Mouse (Mus musculus): ENCODE results near the gene Dhrs9.
A peak's percentile ranks its signal among the peaks of the same experiment; 100 is the strongest.

Dhrs9 gene

DNA sequence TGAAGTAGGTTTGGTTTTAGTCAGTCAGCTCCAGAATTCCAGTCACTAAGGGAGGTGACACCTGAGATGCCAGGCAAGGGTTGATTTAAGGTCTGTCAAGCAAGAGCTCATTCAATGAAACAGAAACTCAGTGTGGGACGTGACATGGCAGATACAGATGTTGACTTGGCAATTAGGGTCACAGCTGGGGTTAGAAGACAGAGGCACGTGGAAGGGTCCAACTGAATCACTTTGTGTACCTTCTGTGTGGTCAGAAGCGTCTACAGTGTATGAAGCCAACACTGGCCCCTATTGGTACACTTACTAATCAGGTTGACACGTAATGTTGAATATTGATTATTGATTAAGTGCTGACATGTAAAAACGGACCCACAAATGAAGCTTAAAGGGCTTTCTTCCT is 44.6 kb downstream of the Dhrs9 start:
- DNase-seq = no peak

DNA sequence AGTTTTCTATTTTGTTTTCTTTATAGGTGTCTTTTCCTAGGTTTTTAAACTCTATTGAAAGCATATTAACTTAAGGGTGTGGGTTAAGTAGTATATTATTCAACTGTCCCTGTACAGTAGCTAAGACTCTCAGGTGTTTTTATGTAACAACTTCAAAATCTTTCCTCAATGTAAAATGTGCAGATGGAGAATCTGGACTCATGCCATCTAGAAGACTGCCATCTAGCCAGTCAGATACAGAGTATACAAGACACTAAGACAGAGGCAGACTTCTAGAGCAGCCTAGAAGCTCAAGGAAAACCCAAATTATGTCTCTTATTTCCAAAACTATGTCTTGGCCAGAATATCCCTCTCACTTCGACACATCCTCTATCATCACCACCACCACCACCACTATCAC is 45.8 kb downstream of the Dhrs9 start:
- no peak for DNase-seq

DNA sequence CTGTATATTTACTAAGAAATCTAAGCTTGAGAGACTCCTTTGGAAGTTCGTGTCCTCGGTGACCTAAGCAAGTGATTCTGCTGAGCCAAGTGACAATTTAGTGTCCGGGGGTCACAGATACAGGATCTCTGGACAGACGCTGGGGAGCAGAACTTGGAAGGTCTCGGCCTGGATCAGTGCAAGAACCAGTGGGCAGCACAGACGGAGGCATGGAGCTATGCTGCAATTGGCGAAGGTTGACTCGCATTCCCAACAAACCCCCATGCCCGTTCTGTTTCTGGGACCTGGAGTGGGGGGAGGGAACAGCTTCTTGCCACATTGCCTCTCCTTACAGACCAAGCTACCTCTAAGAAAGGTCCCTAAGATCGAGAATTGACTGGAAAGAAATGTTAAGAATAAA is 46.9 kb downstream of the Dhrs9 start:
- DNase-seq = no peak

DNA sequence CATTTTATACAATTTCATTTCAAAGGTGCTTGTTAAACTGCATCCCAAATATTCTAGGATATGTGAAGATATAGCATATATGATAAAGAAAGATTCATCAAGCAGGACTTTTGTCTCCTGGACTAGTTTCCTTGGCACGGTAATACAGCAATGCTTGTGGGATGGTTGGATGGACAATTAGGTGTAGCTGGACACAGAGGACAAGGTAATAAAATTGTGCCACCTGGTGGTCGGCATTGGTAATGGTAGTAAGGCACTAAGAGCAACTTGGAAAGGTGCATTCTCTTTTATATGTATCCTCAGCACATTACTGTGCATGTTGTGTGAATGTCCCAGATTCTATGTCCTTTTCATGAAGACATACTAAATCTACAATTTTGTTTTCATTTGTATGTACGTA is 47.9 kb downstream of the Dhrs9 start:
- peak; percentile 87 for DNase-seq

- DNase-seq = peak; percentile 93
Observed at GRCm38 (mm10) chr2:69441656-69442055, 61.4 kb downstream of the Dhrs9 start.

DNA sequence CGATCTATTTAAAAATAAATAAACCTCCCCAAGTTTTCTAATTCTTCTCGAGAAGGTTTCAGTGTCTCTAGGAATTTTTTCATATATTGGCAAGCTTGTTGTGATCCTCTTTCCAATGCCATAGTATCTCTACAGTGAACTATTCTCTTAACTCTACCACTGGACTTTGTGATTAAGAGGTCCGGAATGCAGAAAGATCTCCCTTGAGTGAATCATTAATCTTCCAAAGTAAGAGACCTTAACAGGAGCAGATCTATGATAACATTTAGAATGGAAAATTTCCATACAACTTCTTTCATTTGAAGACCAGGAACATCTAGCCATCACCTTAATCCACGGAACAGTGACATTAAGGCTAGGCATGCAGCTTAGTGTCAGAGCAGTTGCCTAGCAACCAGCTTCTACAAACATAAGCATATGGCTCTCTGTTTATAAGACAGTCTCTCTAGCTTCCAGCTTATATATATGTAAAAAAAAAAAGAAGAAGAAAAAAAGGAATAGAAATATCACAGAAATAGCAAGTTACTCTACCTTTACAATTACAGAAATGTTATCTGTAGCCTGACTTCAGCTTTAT is 65.7 kb downstream of the Dhrs9 start:
- DNase-seq = peak; percentile 61

- no peak for DNase-seq
Observed at GRCm38 (mm10) chr2:69448581-69448980, 68.3 kb downstream of the Dhrs9 start.

DNA sequence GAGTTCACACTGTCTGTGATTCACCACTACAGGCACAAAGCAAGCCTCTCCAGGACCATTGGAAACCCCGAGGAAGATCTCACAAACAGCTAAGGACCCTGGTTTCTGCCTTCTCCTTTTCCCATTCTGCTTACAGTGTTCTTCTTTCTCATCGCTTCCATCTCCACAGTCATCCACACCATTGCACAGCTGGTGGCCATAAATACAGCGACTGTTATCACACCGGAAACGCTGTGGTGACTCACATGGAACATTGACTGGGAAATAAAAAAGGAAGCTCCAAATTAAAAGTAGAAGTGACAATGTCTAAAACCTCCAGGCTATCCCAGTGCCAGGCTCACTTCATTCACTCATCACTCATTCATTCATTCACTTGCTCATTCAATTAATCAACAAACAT is 70.9 kb downstream of the Dhrs9 start:
- no peak for DNase-seq

Data from retina, postnatal 1 day (tissue).